Mouse (Mus musculus) hindbrain, postnatal 0 days (tissue): ENCODE results near the gene Tut1. TPM values are rescaled to one million over a fixed set of nuclear protein-coding genes. Genes with fewer than 3 reads are reported as not detected.
"Not testable (repeated sequence)": the region's sequence is repeated elsewhere in the genome, so short reads cannot be mapped to it uniquely, and the experiment has no call there.

Source experiments
- ATAC-seq: fragments of 200-750 bp; cut with Nextera tagmentation; 2 replicates; pipeline ENCODE4 v1.8.0; 2017; ENCODE audit warnings: mild to moderate bottlenecking, moderate TSS enrichment, moderate library complexity
- DNase-seq: peaks from one replicate; pipeline ENCODE4 v3.0.0-alpha.2; 2015; ENCODE audit warnings: low spot score
- H3K27ac ChIP-seq: fragments of 300-500 bp; sonication (generic); 2 replicates; pipeline ENCODE4 v1.5.1; 2014; ENCODE audit warnings: mild to moderate bottlenecking
- H3K27me3 ChIP-seq: fragments of 300-500 bp; sonication (generic); 2 replicates; pipeline ENCODE4 v1.6.1; 2014; ENCODE audit warnings: low read length, mixed read lengths; ENCODE audit not compliant: insufficient read depth
- H3K36me3 ChIP-seq: fragments of 300-500 bp; sonication (generic); 2 replicates; pipeline ENCODE4 v1.6.1; 2014; ENCODE audit warnings: low read length, mixed read lengths; ENCODE audit not compliant: insufficient read depth
- H3K4me1 ChIP-seq: fragments of 300-500 bp; sonication (generic); 2 replicates; pipeline ENCODE4 v1.6.1; 2014; ENCODE audit warnings: antibody characterized with exemption, low read length, mixed read lengths; ENCODE audit not compliant: insufficient read depth
- H3K4me2 ChIP-seq: fragments of 300-500 bp; sonication (generic); 2 replicates; pipeline ENCODE4 v1.6.1; 2014; ENCODE audit warnings: low read depth, mild to moderate bottlenecking, low read length, moderate library complexity, mixed read lengths
- H3K4me3 ChIP-seq: fragments of 300-500 bp; sonication (generic); 2 replicates; pipeline ENCODE4 v1.5.1; 2014; ENCODE audit warnings: low read length
- H3K9ac ChIP-seq: fragments of 300-500 bp; sonication (generic); replicated peaks from 2 replicates; pipeline ENCODE4 v1.6.1; 2014; ENCODE audit warnings: mild to moderate bottlenecking, low read length, moderate library complexity, mixed read lengths
- H3K9me3 ChIP-seq: fragments of 300-500 bp; sonication (generic); 2 replicates; pipeline ENCODE4 v1.6.1; 2016; ENCODE audit warnings: low read length, mixed read lengths
- CTCF ChIP-seq: IDR thresholded peaks from 2 replicates; pipeline ENCODE4 v1.5.1; 2016; ENCODE audit warnings: antibody characterized with exemption, control low read depth, low read depth
- WGBS: fragments of 180-500 bp; shearing (Covaris S2); extraction: QIAGEN DNeasy Blood & Tissue Kit; methylation state at CpG from one replicate; pipeline ENCODE4 v1.1.7; 2014; 5-methylcytosine and 5-hydroxymethylcytosine counted together
- polyA plus RNA-seq: library from polyadenylated mRNA; unstranded; fragments of >200 nt; fragmentation: Nextera tagmentation; extraction: Ambion mirVana; gene quantifications from 2 replicates; pipeline ENCODE4 v1.2.1, GENCODE M21; 2015
- total RNA-seq: library from RNA; depleted of rRNA; stranded (reverse); fragments of >200 nt; gene quantifications from 2 replicates; pipeline ENCODE4 v1.2.3, GENCODE M21; 2014; rRNA removed

Tut1 gene
- total and polyA plus RNA-seq, 2 experiments from 2014 or later, result 16.0 to 23.4 TPM

DNA sequence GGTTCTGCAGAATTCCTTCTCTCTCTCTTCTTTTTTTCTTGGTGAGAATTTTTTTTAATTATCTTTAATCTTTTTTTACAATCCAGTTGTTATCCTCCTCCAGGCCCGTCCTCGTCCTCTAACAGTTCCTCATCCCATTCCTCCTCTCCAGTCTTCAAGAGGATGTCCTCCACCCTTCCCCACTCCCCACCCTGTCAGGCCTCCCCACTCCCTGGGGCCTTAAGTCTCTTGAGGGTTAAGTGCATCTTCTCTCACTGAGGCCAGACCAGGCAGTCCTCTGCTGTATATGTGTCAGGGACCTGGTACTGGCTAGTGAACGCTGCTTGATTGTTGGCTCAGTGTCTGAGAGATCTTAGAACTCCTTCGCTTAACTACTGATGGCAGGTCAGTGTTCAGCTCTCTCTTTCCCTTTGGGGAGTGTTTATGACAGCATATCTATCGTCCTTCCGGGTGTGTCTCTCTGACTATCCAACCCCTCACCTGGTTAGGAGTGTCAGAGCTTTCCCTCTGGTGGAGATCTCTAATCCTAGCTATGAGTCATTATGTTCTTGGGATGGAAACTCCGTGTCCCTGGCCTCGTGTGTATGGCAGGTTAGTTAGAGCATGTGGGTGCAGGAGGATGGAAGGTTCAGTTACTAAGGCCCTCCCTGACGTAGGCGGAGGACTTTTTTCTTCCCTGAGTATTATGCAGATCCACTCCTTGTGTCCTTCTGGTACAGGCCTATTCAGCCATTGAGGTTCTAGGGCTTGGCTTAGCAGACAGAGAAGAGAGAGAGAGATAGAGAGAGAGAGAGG, 41.4 kb downstream of the Tut1 start:
- no peaks in the 10 kb centered on the region for H3K36me3 ChIP-seq
- no peak overlapping the region for H3K27ac ChIP-seq
- no peak for ATAC-seq
- no peaks in the 10 kb centered on the region for H3K4me1 ChIP-seq
- H3K27me3 ChIP-seq, result no peaks in the 10 kb centered on the region
- TF ChIP-seq CTCF, result no peak
- no peak overlapping the region for H3K9ac ChIP-seq
- H3K4me2 ChIP-seq, result no peak overlapping the region
- WGBS, result 86% methylated on average over 10 of the region's 10 CpGs
- no peak overlapping the region for H3K4me3 ChIP-seq
- no peak for DNase-seq
- no peaks in the 10 kb centered on the region for H3K9me3 ChIP-seq

GRCm38 (mm10) chr19:8996601-8997000, 43.0 kb downstream of the Tut1 start:
- no peak overlapping the region for H3K27ac ChIP-seq
- TF ChIP-seq CTCF, result no peak
- WGBS, result 91% methylated on average over 6 of the region's 6 CpGs
- H3K4me3 ChIP-seq, result no peak overlapping the region
- H3K9me3 ChIP-seq, result no peaks in the 10 kb centered on the region
- ATAC-seq (no peak), DNase-seq (no peak)
- H3K36me3 ChIP-seq, result no peaks in the 10 kb centered on the region
- no peaks in the 10 kb centered on the region for H3K4me1 ChIP-seq
- no peak overlapping the region for H3K9ac ChIP-seq
- H3K4me2 ChIP-seq, result no peak overlapping the region
- no peaks in the 10 kb centered on the region for H3K27me3 ChIP-seq

DNA sequence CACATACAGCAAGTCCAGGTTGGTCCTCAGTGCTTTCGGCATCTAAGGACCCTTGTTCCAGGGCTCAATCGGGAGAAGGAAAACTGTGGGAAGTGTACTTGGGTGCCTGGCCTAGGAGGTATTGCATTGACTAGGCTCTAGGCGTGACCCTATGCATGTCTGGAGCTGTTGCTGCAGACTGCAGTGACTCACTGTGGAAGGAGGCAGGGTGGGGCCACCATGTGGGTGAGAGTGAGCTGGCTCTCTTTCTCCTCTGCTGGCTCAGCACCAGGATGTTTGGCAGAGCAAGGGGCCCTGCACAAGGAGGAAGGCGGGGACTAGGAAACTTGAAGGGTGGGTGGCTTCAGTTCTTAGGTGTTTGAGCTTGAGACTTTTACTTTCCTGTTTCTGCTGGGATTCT, 43.9 kb downstream of the Tut1 start:
- Histone ChIP-seq H3K27ac (0 out of 2 replicates have a peak overlapping the region, but pooled peaks have one; percentile 2), H3K4me1 (no peaks in the 10 kb centered on the region), H3K27me3 (no peaks in the 10 kb centered on the region), H3K4me3 (no peak overlapping the region), H3K9ac (no peak overlapping the region), H3K9me3 (no peaks in the 10 kb centered on the region), H3K4me2 (no peak overlapping the region), H3K36me3 (no peaks in the 10 kb centered on the region)
- TF ChIP-seq CTCF, result no peak
- peak; percentile 75 for DNase-seq
- peak; percentile 78 for ATAC-seq
- 59% methylated on average over 4 of the region's 4 CpGs for WGBS

DNA sequence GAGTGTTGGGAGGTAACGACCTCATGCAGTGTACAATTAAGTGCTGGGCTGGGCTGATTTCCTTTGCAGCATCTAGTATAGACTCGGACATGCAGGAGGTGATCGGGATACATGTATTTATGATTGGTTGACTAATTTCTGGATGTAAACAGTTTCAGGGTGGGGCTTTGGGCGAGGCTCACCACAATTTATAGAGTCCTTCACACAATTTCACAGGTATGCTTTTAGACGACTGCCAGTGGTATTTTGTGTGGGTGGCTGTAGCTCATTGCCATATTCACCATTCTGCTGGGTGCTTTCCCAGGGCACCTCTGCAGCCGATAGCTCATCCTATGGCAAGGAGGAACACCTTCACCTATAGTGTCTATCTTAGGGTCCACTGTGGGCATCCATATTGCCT, 44.9 kb downstream of the Tut1 start:
- no peak overlapping the region for H3K4me3 ChIP-seq
- no peaks in the 10 kb centered on the region for H3K27me3 ChIP-seq
- no peak overlapping the region for H3K27ac ChIP-seq
- H3K4me2 ChIP-seq, result no peak overlapping the region
- no peak for ATAC-seq
- DNase-seq, result no peak
- no peak for TF ChIP-seq CTCF
- H3K36me3 ChIP-seq, result no peaks in the 10 kb centered on the region
- H3K9ac ChIP-seq, result no peak overlapping the region
- H3K9me3 ChIP-seq, result no peaks in the 10 kb centered on the region
- 81% methylated on average over 6 of the region's 6 CpGs for WGBS
- no peaks in the 10 kb centered on the region for H3K4me1 ChIP-seq

GRCm38 (mm10) chr19:8999223-8999622, 45.6 kb downstream of the Tut1 start:
- 81% methylated on average over 4 of the region's 4 CpGs for WGBS

GRCm38 (mm10) chr19:9006915-9007314, 53.3 kb downstream of the Tut1 start:
- H3K9ac ChIP-seq, H3K9me3 ChIP-seq, ATAC-seq, H3K27ac ChIP-seq, H3K4me3 ChIP-seq, H3K27me3 ChIP-seq, H3K36me3 ChIP-seq, H3K4me2 ChIP-seq, DNase-seq, H3K4me1 ChIP-seq: not testable (repeated sequence)
- WGBS, result 97% methylated on average over 2 of the region's 2 CpGs

More at GRCm38 (mm10) chr19:8999223-8999622, 45.6 kb downstream of the Tut1 start:
- Histone ChIP-seq H3K4me2 (no peak overlapping the region), H3K27me3 (no peaks in the 10 kb centered on the region), H3K36me3 (no peaks in the 10 kb centered on the region), H3K4me3 (no peak overlapping the region), H3K9ac (no peak overlapping the region), H3K4me1 (no peaks in the 10 kb centered on the region), H3K27ac (no peak overlapping the region), H3K9me3 (no peaks in the 10 kb centered on the region)
- no peak for TF ChIP-seq CTCF
- no peak for ATAC-seq
- DNase-seq, result no peak

Other genes starting within 250 kb of the Tut1 start
Only the 30 nearest of the 32 such genes appear.
- gene 1700092M07Rik, start 213.1 kb upstream of the Tut1 start, total RNA-seq, result not detected in 2 replicates
- gene 1700092M07Rik, start 213.1 kb upstream of the Tut1 start, polyA plus RNA-seq, result 0.66 and 0.85 TPM in 2 replicates
- gene Stx5a, start 212.4 kb upstream of the Tut1 start, total RNA-seq, result 84.4 and 110 TPM in 2 replicates
- gene Stx5a, start 212.4 kb upstream of the Tut1 start, polyA plus RNA-seq, result 95.3 and 104 TPM in 2 replicates
- gene Nxf1, start 196.8 kb upstream of the Tut1 start, total RNA-seq, result 47.7 and 51.3 TPM in 2 replicates
- gene Nxf1, start 196.8 kb upstream of the Tut1 start, polyA plus RNA-seq, result 88.3 and 89.5 TPM in 2 replicates
- 269 and 347 TPM in 2 replicates for gene Tmem223, start 182.9 kb upstream of the Tut1 start, total RNA-seq
- 233 and 258 TPM in 2 replicates for gene Tmem223, start 182.9 kb upstream of the Tut1 start, polyA plus RNA-seq
- 29.5 and 31.0 TPM in 2 replicates for gene Tmem179b, start 179.4 kb upstream of the Tut1 start, total RNA-seq
- gene Tmem179b, start 179.4 kb upstream of the Tut1 start, polyA plus RNA-seq, result 27.0 and 27.7 TPM in 2 replicates
- gene Taf6l, start 167.4 kb upstream of the Tut1 start, total RNA-seq, result 30.1 and 38.9 TPM in 2 replicates
- 23.3 and 25.9 TPM in 2 replicates for gene Taf6l, start 167.4 kb upstream of the Tut1 start, polyA plus RNA-seq
- 52.7 and 78.3 TPM in 2 replicates for gene Polr2g, start 155.3 kb upstream of the Tut1 start, total RNA-seq
- gene Polr2g, start 155.3 kb upstream of the Tut1 start, polyA plus RNA-seq, result 171 and 178 TPM in 2 replicates
- gene Zbtb3, start 151.3 kb upstream of the Tut1 start, total RNA-seq, result 5.0 and 7.5 TPM in 2 replicates
- 4.4 and 4.7 TPM in 2 replicates for gene Zbtb3, start 151.3 kb upstream of the Tut1 start, polyA plus RNA-seq
- gene Ttc9c, start 134.5 kb upstream of the Tut1 start, total RNA-seq, result 41.0 and 55.2 TPM in 2 replicates
- gene Ttc9c, start 134.5 kb upstream of the Tut1 start, polyA plus RNA-seq, result 41.1 and 42.5 TPM in 2 replicates
- gene Hnrnpul2, start 133.8 kb upstream of the Tut1 start, total RNA-seq, result 19.7 and 20.1 TPM in 2 replicates
- gene Hnrnpul2, start 133.8 kb upstream of the Tut1 start, polyA plus RNA-seq, result 5.6 TPM in 2 replicates
- not detected in 2 replicates for gene AC129217.1, start 124.1 kb upstream of the Tut1 start, total RNA-seq
- gene AC129217.1, start 124.1 kb upstream of the Tut1 start, polyA plus RNA-seq, result not detected in 2 replicates
- 132 and 146 TPM in 2 replicates for gene Bscl2, start 116.4 kb upstream of the Tut1 start, total RNA-seq
- 104 and 107 TPM in 2 replicates for gene Bscl2, start 116.4 kb upstream of the Tut1 start, polyA plus RNA-seq
- 93.2 and 99.7 TPM in 2 replicates for gene Gng3, start 114.7 kb upstream of the Tut1 start, total RNA-seq
- 591 and 626 TPM in 2 replicates for gene Gng3, start 114.7 kb upstream of the Tut1 start, polyA plus RNA-seq
- gene Lrrn4cl, start 103.1 kb upstream of the Tut1 start, total RNA-seq, result 1.6 TPM in 2 replicates
- gene Lrrn4cl, start 103.1 kb upstream of the Tut1 start, polyA plus RNA-seq, result 1.5 and 1.8 TPM in 2 replicates
- 60.8 and 67.7 TPM in 2 replicates for gene Ubxn1, start 82.4 kb upstream of the Tut1 start, total RNA-seq
- 158 and 164 TPM in 2 replicates for gene Ubxn1, start 82.4 kb upstream of the Tut1 start, polyA plus RNA-seq
- 17.9 and 21.1 TPM in 2 replicates for gene Uqcc3, start 72.9 kb upstream of the Tut1 start, total RNA-seq
- gene Uqcc3, start 72.9 kb upstream of the Tut1 start, polyA plus RNA-seq, result 64.9 and 77.0 TPM in 2 replicates
- 3.3 and 5.5 TPM in 2 replicates for gene Lbhd1, start 70.1 kb upstream of the Tut1 start, total RNA-seq
- 26.4 and 37.8 TPM in 2 replicates for gene Lbhd1, start 70.1 kb upstream of the Tut1 start, polyA plus RNA-seq
- not detected in 2 replicates for gene Gm49403, start 69.9 kb upstream of the Tut1 start, total RNA-seq
- gene Gm49403, start 69.9 kb upstream of the Tut1 start, polyA plus RNA-seq, result not detected in 2 replicates
- 13.6 and 29.8 TPM in 2 replicates for gene 1810009A15Rik, start 65.0 kb upstream of the Tut1 start, total RNA-seq
- 37.7 and 38.6 TPM in 2 replicates for gene 1810009A15Rik, start 65.0 kb upstream of the Tut1 start, polyA plus RNA-seq
- 0.52 and 2.7 TPM in 2 replicates for gene Gm49416, start 64.9 kb upstream of the Tut1 start, total RNA-seq
- gene Gm49416, start 64.9 kb upstream of the Tut1 start, polyA plus RNA-seq, result not detected in 2 replicates
- 40.8 and 46.3 TPM in 2 replicates for gene Ints5, start 60.8 kb upstream of the Tut1 start, total RNA-seq
- gene Ints5, start 60.8 kb upstream of the Tut1 start, polyA plus RNA-seq, result 23.2 and 23.8 TPM in 2 replicates
- 103 and 110 TPM in 2 replicates for gene Ganab, start 55.8 kb upstream of the Tut1 start, total RNA-seq
- 55.5 and 55.6 TPM in 2 replicates for gene Ganab, start 55.8 kb upstream of the Tut1 start, polyA plus RNA-seq
- gene B3gat3, start 33.5 kb upstream of the Tut1 start, total RNA-seq, result 88.7 and 97.5 TPM in 2 replicates
- gene B3gat3, start 33.5 kb upstream of the Tut1 start, polyA plus RNA-seq, result 80.9 and 92.3 TPM in 2 replicates
- gene Rom1, start 24.5 kb upstream of the Tut1 start, total RNA-seq, result 5.7 and 6.0 TPM in 2 replicates
- gene Rom1, start 24.5 kb upstream of the Tut1 start, polyA plus RNA-seq, result 3.5 and 4.0 TPM in 2 replicates
- 8.3 and 8.6 TPM in 2 replicates for gene Eml3, start 24.3 kb upstream of the Tut1 start, total RNA-seq
- gene Eml3, start 24.3 kb upstream of the Tut1 start, polyA plus RNA-seq, result 11.0 and 11.8 TPM in 2 replicates
- 65.1 and 71.4 TPM in 2 replicates for gene Mta2, start 12.0 kb upstream of the Tut1 start, total RNA-seq
- 75.2 and 78.8 TPM in 2 replicates for gene Mta2, start 12.0 kb upstream of the Tut1 start, polyA plus RNA-seq
- 442 and 469 TPM in 2 replicates for gene Eef1g, start 13.2 kb downstream of the Tut1 start, total RNA-seq
- gene Eef1g, start 13.2 kb downstream of the Tut1 start, polyA plus RNA-seq, result 256 and 260 TPM in 2 replicates
- gene Ahnak, start 35.4 kb downstream of the Tut1 start, total RNA-seq, result 11.2 and 11.7 TPM in 2 replicates
- 5.7 and 6.1 TPM in 2 replicates for gene Ahnak, start 35.4 kb downstream of the Tut1 start, polyA plus RNA-seq
- not detected in 2 replicates for gene Scgb1a1, start 134.1 kb downstream of the Tut1 start, total RNA-seq
- not detected in 2 replicates for gene Scgb1a1, start 134.1 kb downstream of the Tut1 start, polyA plus RNA-seq
- gene Asrgl1, start 181.8 kb downstream of the Tut1 start, total RNA-seq, result 27.5 and 30.8 TPM in 2 replicates
- gene Asrgl1, start 181.8 kb downstream of the Tut1 start, polyA plus RNA-seq, result 50.0 and 62.4 TPM in 2 replicates